Comparison of ENCODE assay signal across 21 mouse cellular contexts in genomic region chr17:13924588-13924987, GRCm38 (mm10). TPM values are rescaled to one million over a fixed set of nuclear protein-coding genes. Genes with fewer than 3 reads are reported as not detected.
"Had no signal": no experiment of that assay in that cellular context is flagged by ENCODE, and none has a peak within 500 bp of the region (broad histone marks: within the 10 kb centered on the region; RNA-seq: fewer than 3 reads in every experiment).

No protein-coding gene starts in this region.

- H3K4me3 ChIP-seq: layer of hippocampus, adult 2 months; limb, embryonic 13.5 days; midbrain, embryonic 13.5 days; myocyte; neural tube, embryonic 15.5 days had no signal

- H3K4me1 ChIP-seq: midbrain, embryonic 13.5 days; neural tube, embryonic 15.5 days had no signal

- H3K27ac ChIP-seq: layer of hippocampus, adult 2 months; limb, embryonic 13.5 days; liver, embryonic 14.5 days; midbrain, embryonic 13.5 days; neural tube, embryonic 15.5 days had no signal

- H3K27me3 ChIP-seq: limb, embryonic 13.5 days; midbrain, embryonic 13.5 days; neural tube, embryonic 15.5 days had no signal

- H3K9me3 ChIP-seq: limb, embryonic 13.5 days; midbrain, embryonic 13.5 days; neural tube, embryonic 15.5 days had no signal

- H3K9ac ChIP-seq: limb, embryonic 13.5 days; liver, embryonic 14.5 days; midbrain, embryonic 13.5 days; neural tube, embryonic 15.5 days had no signal

- DNase-seq: kidney, postnatal 10 days; kidney, postnatal 4 days; left cerebral cortex, postnatal 4 days; lung, adult 2 months; lung, postnatal 36 days; retina, postnatal 1 day; right cerebral cortex, postnatal 25 days; thymus, postnatal 36 days had no signal

- H3K36me3 ChIP-seq: limb, embryonic 13.5 days; midbrain, embryonic 13.5 days; neural tube, embryonic 15.5 days had no signal

- H3K4me2 ChIP-seq: limb, embryonic 13.5 days; midbrain, embryonic 13.5 days; neural tube, embryonic 15.5 days had no signal

- ATAC-seq: lung, postnatal 0 days; midbrain, embryonic 13.5 days had no signal

RNA-seq across cellular contexts. Expression of gene Gm7168, which starts 23.6 kb away (rescaled TPM):
- total RNA-seq: layer of hippocampus, postnatal 10 days; left cerebral cortex, postnatal 4 days; megakaryocyte progenitor cell, adult 5-6 weeks had no signal
- polyA plus RNA-seq: kidney, embryonic 14.5 days; limb, embryonic 13.5 days; liver, embryonic 14.5 days; lung, postnatal 0 days; midbrain, embryonic 13.5 days; myocyte; neural tube, embryonic 11.5 days; neural tube, embryonic 15.5 days; stomach, embryonic 16.5 days; thymus, postnatal 0 days had no signal
